Mouse (Mus musculus) spleen, adult 2 months (tissue): Measurements from ENCODE around the gene Frmd6.

Experiments used
- CTCF ChIP-seq: fragments of 200-500 bp; IDR thresholded peaks from 2 replicates; pipeline ENCODE4 v1.5.1; 2011; ENCODE audit warnings: mild to moderate bottlenecking, inconsistent platforms; ENCODE audit not compliant: insufficient read depth, insufficient read length, insufficient replicate concordance; ENCODE audit errors: extremely low read depth
- POLR2A ChIP-seq: fragments of 200-500 bp; IDR thresholded peaks from 2 replicates; pipeline ENCODE4 v1.6.1; 2011; ENCODE audit warnings: low read depth, low read length, inconsistent platforms

- TF ChIP-seq POLR2A (no peak), CTCF (no peak)
These were observed 12.4 kb upstream of the Frmd6 start for GRCm38 (mm10) chr12:70812822-70813465.
